Mouse (Mus musculus) embryonic fibroblast, embryonic 13.5 days (primary cell): ENCODE data around the gene Cdk5rap2. TPM values are rescaled to one million over a fixed set of nuclear protein-coding genes. Genes with fewer than 3 reads are reported as not detected.

Source experiments
- H3K27ac ChIP-seq: 2 replicates; pipeline ENCODE4 v1.5.1; 2012; ENCODE audit warnings: low read length, control low read depth, inconsistent platforms; ENCODE audit not compliant: insufficient read depth
- H3K4me1 ChIP-seq: 2 replicates; pipeline ENCODE4 v1.6.1; 2011; ENCODE audit warnings: low read length; ENCODE audit not compliant: control insufficient read depth, insufficient read depth
- H3K4me3 ChIP-seq: 2 replicates; pipeline ENCODE4 v1.5.1; 2011; ENCODE audit warnings: mild to moderate bottlenecking, control low read depth, low read length; ENCODE audit not compliant: insufficient read depth
- CTCF ChIP-seq: IDR thresholded peaks from 2 replicates; pipeline ENCODE4 v1.5.1; 2011; ENCODE audit warnings: mild to moderate bottlenecking, control low read depth, low read length, moderate library complexity, borderline replicate concordance; ENCODE audit not compliant: insufficient read depth
- POLR2A ChIP-seq: IDR thresholded peaks from 2 replicates; pipeline ENCODE4 v1.6.1; 2011; ENCODE audit warnings: low read depth, mild to moderate bottlenecking, control low read depth, low read length, moderate library complexity
- polyA plus RNA-seq: library from polyadenylated mRNA; stranded (reverse); fragments of >200 nt; gene quantifications from 2 replicates; pipeline ENCODE4 v1.2.4, GENCODE M21; 2011; ENCODE audit warnings: low read depth; ENCODE audit not compliant: missing spikeins, insufficient read length

Gene Cdk5rap2
- polyA plus RNA-seq, 1 experiment, result 33.3 TPM

GRCm38 (mm10) chr4:70272943-70273342 lies 137.3 kb downstream of the Cdk5rap2 start:
- Histone ChIP-seq H3K4me3 (no peak overlapping the region), H3K4me1 (no peaks in the 10 kb centered on the region), H3K27ac (no peak overlapping the region)
- TF ChIP-seq POLR2A (no peak), CTCF (no peak)

GRCm38 (mm10) chr4:70272527-70272926 lies 137.7 kb downstream of the Cdk5rap2 start:
- Histone ChIP-seq H3K4me3 (no peak overlapping the region), H3K27ac (no peak overlapping the region), H3K4me1 (no peaks in the 10 kb centered on the region)
- no peak for TF ChIP-seq CTCF
- TF ChIP-seq POLR2A, result no peak

GRCm38 (mm10) chr4:70267213-70267906 lies 142.9 kb downstream of the Cdk5rap2 start:
- H3K27ac ChIP-seq, result no peak overlapping the region
- no peak overlapping the region for H3K4me3 ChIP-seq

GRCm38 (mm10) chr4:70265248-70265647 lies 145.0 kb downstream of the Cdk5rap2 start:
- TF ChIP-seq CTCF, result peak; percentile 60; the same call in 1 of the 2 replicates
- TF ChIP-seq POLR2A, result no peak
- H3K4me1 ChIP-seq, result no peaks in the 10 kb centered on the region
- no peak overlapping the region for H3K27ac ChIP-seq
- no peak overlapping the region for H3K4me3 ChIP-seq

More at GRCm38 (mm10) chr4:70267213-70267906, 142.9 kb downstream of the Cdk5rap2 start:
- TF ChIP-seq CTCF (no peak), POLR2A (no peak)
- H3K4me1 ChIP-seq, result no peaks in the 10 kb centered on the region

- Histone ChIP-seq H3K4me3 (no peak overlapping the region), H3K4me1 (no peaks in the 10 kb centered on the region), H3K27ac (no peak overlapping the region)
- TF ChIP-seq POLR2A (no peak), CTCF (no peak)
These were observed 147.4 kb downstream of the Cdk5rap2 start for GRCm38 (mm10) chr4:70262850-70263249.

- H3K4me3 ChIP-seq, result no peak overlapping the region
- TF ChIP-seq POLR2A, result no peak
- TF ChIP-seq CTCF, result no peak
- H3K27ac ChIP-seq, result no peak overlapping the region
- no peaks in the 10 kb centered on the region for H3K4me1 ChIP-seq
These were observed 148.9 kb downstream of the Cdk5rap2 start for GRCm38 (mm10) chr4:70261315-70261714.

- no peaks in the 10 kb centered on the region for H3K4me1 ChIP-seq
- H3K27ac ChIP-seq, result no peak overlapping the region
- H3K4me3 ChIP-seq, result no peak overlapping the region
- no peak for TF ChIP-seq POLR2A
- TF ChIP-seq CTCF, result no peak
These were observed 149.8 kb downstream of the Cdk5rap2 start for GRCm38 (mm10) chr4:70260419-70260807.

- TF ChIP-seq POLR2A, result no peak
- TF ChIP-seq CTCF, result no peak
- Histone ChIP-seq H3K4me1 (no peaks in the 10 kb centered on the region), H3K4me3 (no peak overlapping the region), H3K27ac (no peak overlapping the region)
These were observed 150.4 kb downstream of the Cdk5rap2 start for GRCm38 (mm10) chr4:70259726-70260418.

- Histone ChIP-seq H3K27ac (no peak overlapping the region), H3K4me1 (no peaks in the 10 kb centered on the region)
- TF ChIP-seq POLR2A (no peak), CTCF (no peak)
These were observed 151.4 kb downstream of the Cdk5rap2 start for GRCm38 (mm10) chr4:70258826-70259225.

GRCm38 (mm10) chr4:70258205-70258604 lies 152.0 kb downstream of the Cdk5rap2 start:
- Histone ChIP-seq H3K27ac (no peak overlapping the region), H3K4me3 (no peak overlapping the region)
- TF ChIP-seq POLR2A (no peak), CTCF (no peak)

More at GRCm38 (mm10) chr4:70258826-70259225, 151.4 kb downstream of the Cdk5rap2 start:
- H3K4me3 ChIP-seq, result no peak overlapping the region

More at GRCm38 (mm10) chr4:70258205-70258604, 152.0 kb downstream of the Cdk5rap2 start:
- no peaks in the 10 kb centered on the region for H3K4me1 ChIP-seq
